Mouse (Mus musculus): ENCODE data around the gene Irf9. TPM values are rescaled to one million over a fixed set of nuclear protein-coding genes. Genes with fewer than 3 reads are reported as not detected.

Gene Irf9
- 100 to 1,000 TPM in 21 of 26 experiments, 10 to 100 TPM in 5; 91.7 to 186 (median 138) TPM for total RNA-seq (2018; cell fraction: chromatin; rRNA removed)
- total RNA-seq (2018; cell fraction: cytosol; rRNA removed), result 10 to 100 TPM; 48.9 to 92.5 (median 72.8) TPM
- 100 to 1,000 TPM in 19 of 26 experiments, 10 to 100 TPM in 7; 82.2 to 197 (median 115) TPM for total RNA-seq (2018; cell fraction: nucleus; rRNA removed)
- 57.2 to 69.1 TPM (median 61.1 TPM) in 3 replicates for polyA plus RNA-seq (2018)

DNA sequence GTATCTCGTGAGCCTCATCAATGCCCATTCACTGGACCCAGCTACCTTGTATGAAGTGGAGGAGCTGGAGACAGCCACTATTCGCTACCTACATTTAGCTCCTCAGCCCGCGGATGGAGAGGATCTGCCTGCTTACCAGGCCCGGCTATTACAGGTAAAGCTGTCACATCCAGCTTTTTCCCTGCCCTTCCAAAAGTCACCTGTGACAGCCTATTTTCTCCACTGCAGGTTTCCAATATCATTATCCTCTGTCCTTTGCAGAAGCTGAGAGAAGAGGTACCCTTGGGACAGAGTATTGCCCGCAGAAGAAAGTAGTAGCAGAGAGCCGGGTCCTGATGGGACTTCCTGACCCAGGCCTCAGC is at the start of gene Irf9:
Gene Irf9, plus strand, starts transcription at position 301 of the 362 bp plus-strand sequence.
- Histone ChIP-seq H3K36me3 (ENCODE audit: inconsistent target) (peaks cover 64% of the 10 kb centered on the region), H3K27ac (peak within 1 kb of the TSS; percentile 96), H3K79me2 (ENCODE audit: inconsistent target) (peaks cover 66% of the 10 kb centered on the region), H3K4me3 (ENCODE audit: inconsistent target) (peak within 1 kb of the TSS; percentile 79)
- WGBS (ENCODE audit: missing documents), result 54% methylated on average over 7 of the region's 7 CpGs

DNA sequence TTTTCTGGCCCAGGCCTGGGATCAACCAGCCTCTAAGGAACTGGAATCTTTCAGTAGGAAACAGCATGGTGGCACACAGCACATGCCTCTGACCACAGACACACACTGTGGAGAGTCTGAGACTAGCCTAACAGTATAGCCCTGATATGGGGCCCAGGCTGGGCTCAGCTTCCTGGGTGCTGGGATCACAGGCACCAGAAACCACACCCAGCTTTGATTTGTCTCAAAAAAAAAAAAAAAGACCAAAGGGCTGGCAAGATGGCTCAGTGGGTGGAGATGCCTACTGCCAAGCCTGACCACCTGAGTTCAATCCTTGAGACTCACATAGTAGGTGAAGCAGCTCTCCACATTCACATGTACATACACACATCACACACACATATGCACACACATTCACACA is 48.7 kb upstream of the Irf9 start:
- peaks cover 15% of the 10 kb centered on the region; the same call in 1 of the 2 replicates for H3K79me2 ChIP-seq (ENCODE audit: inconsistent target)
- H3K27ac ChIP-seq, result no peak overlapping the region
- peaks cover 3% of the 10 kb centered on the region; the same call in 1 of the 2 replicates for H3K36me3 ChIP-seq (ENCODE audit: inconsistent target)
- no peak overlapping the region for H3K4me3 ChIP-seq (ENCODE audit: inconsistent target)

DNA sequence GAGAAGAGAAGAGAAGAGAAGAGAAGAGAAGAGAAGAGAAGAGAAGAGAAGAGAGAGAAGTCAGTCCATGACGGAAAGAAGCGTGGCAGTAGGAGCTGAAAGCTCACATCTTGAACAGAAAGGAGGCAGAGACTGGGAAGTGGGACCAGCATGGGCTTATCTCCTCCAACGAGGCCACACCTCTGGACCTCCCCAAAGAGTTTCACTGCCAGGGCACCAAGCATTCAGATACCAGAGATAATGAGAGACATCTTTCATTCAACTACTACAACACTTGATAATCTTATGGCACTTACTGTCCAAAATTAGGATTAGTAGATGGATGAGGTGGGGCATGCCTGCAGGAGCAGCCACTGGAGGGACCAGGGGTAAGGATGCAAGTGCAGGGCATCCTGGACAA is 47.6 kb upstream of the Irf9 start:
- Histone ChIP-seq H3K27ac (no peak overlapping the region), H3K36me3 (ENCODE audit: inconsistent target) (no peaks in the 10 kb centered on the region)
- 82% methylated on average over 3 of the region's 3 CpGs for WGBS (ENCODE audit: missing documents)

DNA sequence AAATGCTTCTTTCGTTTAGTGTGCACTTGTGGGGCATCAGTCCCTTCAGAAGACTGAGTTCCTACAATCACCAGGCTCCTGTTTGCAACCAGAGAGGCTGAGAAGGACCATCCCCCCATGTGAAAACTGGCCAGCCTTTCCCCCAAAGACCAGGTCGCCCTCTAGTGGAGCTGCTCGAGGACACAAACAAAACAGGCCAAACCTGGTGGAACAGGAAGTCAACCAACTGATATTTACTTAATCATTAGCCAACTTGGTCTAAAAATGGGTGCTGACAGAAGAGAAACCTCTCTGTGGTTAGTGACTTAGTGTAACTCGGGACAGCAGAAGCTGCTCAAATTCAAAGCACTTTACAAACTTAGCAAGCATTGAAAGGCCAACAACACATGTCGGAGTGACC is 46.4 kb upstream of the Irf9 start:
- Histone ChIP-seq H3K4me3 (ENCODE audit: inconsistent target) (no peak overlapping the region), H3K27ac (peak overlapping the region; percentile 96), H3K79me2 (ENCODE audit: inconsistent target) (peaks cover 27% of the 10 kb centered on the region; the same call in 1 of the 2 replicates), H3K36me3 (ENCODE audit: inconsistent target) (no peaks in the 10 kb centered on the region)
- WGBS (ENCODE audit: missing documents), result 6% methylated on average over 5 of the region's 5 CpGs

More for the DNA sequence above, 47.6 kb upstream of the Irf9 start:
- no peak overlapping the region for H3K4me3 ChIP-seq (ENCODE audit: inconsistent target)
- peaks cover 15% of the 10 kb centered on the region; the same call in 1 of the 2 replicates for H3K79me2 ChIP-seq (ENCODE audit: inconsistent target)

DNA sequence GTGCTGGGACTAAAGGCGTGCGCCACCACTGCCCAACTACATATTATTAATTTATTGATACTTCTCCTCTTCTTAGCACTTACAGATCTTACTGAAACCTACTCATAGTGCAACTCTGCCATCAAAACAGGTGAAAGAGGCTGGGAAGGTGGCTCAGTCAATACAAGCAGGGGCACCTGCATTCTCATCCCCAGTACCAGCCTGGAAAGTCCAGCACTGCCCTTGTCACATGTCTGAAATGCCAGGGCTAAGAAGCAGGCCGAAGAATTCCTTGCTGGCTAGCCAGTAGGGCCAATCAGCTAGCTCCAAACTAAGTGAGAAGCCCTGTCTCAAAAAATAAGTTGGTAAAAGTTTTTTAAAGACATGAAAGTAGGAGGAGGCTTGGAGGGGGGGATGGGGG is 45.8 kb upstream of the Irf9 start:
- H3K4me3 ChIP-seq (ENCODE audit: inconsistent target), result no peak overlapping the region
- H3K36me3 ChIP-seq (ENCODE audit: inconsistent target), result 0 out of 2 replicates have a peak, but pooled peaks cover under 1% of the 10 kb centered on the region
- peaks cover 29% of the 10 kb centered on the region; the same call in 1 of the 2 replicates for H3K79me2 ChIP-seq (ENCODE audit: inconsistent target)
- WGBS (ENCODE audit: missing documents), result 83% methylated on average over 3 of the region's 3 CpGs
- H3K27ac ChIP-seq, result peak overlapping the region; percentile 96

DNA sequence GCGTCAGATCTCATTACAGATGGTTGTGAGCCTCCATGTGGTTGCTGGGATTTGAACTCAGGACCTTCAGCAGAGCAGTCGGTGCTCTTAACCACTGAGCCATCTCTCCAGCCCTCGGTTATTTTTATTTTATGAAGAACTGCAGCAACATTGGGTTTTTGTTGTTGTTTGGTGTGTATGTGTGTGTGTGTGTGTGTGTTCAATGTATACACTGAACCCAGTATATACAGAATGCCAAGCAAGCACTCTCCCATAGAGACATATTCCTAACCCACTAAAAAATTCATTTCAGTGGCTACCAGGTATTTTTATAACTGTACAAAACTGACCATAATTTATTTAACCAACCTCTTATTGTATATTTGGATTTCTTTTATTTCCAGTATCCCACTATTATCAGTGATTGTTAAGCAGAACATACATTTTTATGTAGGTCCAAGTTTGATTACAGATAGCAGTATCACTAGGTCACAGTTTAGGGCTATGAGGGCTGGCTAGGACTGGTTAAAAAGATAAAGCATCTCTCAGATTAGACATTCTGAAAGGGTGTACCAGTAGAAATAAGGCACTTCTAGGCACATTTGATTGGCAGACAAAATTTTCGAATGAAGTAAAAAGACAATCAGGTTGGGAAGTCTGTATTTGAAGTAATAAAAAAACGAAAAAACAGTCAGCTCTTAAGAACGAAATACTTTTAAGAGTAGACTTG is 44.5 kb upstream of the Irf9 start:
- H3K36me3 ChIP-seq (ENCODE audit: inconsistent target), result peaks cover 8% of the 10 kb centered on the region
- H3K27ac ChIP-seq, result peak overlapping the region; percentile 96
- 45% methylated on average over 6 of the region's 6 CpGs for WGBS (ENCODE audit: missing documents)
- H3K4me3 ChIP-seq (ENCODE audit: inconsistent target), result peak overlapping the region; percentile 89
- peaks cover 29% of the 10 kb centered on the region; the same call in 1 of the 2 replicates for H3K79me2 ChIP-seq (ENCODE audit: inconsistent target)

DNA sequence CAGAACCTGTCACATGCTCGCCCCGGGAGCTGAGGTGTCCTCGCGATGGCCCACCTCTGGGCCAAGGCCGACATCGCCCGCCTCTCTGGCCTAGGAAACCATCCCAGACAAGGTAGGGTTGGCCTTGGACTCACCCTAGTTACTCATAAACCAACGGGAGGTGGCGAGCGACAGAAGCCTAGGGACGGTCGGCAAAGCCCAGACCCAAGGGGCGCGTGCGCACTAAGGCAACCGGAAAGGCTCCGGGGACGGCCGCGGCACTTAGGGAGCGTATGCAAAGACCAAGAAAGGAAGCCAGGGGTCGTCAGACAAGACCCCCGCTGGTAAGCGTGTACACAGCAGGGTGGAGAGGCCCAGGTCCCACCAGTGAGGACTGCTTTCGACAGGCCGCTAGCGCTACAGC is 43.6 kb upstream of the Irf9 start, which contains the start of gene Dcaf11:
Gene Dcaf11, plus strand, starts transcription at position 208 of the 403 bp plus-strand sequence.
- H3K4me3 ChIP-seq (ENCODE audit: inconsistent target), result peak within 1 kb of the TSS; percentile 89
- H3K27ac ChIP-seq, result peak within 1 kb of the TSS; percentile 96
- H3K36me3 ChIP-seq (ENCODE audit: inconsistent target), result peaks cover 17% of the 10 kb centered on the region
- peaks cover 29% of the 10 kb centered on the region; the same call in 1 of the 2 replicates for H3K79me2 ChIP-seq (ENCODE audit: inconsistent target)
- under 1% methylated on average over 26 of the region's 27 CpGs for WGBS (ENCODE audit: missing documents)

DNA sequence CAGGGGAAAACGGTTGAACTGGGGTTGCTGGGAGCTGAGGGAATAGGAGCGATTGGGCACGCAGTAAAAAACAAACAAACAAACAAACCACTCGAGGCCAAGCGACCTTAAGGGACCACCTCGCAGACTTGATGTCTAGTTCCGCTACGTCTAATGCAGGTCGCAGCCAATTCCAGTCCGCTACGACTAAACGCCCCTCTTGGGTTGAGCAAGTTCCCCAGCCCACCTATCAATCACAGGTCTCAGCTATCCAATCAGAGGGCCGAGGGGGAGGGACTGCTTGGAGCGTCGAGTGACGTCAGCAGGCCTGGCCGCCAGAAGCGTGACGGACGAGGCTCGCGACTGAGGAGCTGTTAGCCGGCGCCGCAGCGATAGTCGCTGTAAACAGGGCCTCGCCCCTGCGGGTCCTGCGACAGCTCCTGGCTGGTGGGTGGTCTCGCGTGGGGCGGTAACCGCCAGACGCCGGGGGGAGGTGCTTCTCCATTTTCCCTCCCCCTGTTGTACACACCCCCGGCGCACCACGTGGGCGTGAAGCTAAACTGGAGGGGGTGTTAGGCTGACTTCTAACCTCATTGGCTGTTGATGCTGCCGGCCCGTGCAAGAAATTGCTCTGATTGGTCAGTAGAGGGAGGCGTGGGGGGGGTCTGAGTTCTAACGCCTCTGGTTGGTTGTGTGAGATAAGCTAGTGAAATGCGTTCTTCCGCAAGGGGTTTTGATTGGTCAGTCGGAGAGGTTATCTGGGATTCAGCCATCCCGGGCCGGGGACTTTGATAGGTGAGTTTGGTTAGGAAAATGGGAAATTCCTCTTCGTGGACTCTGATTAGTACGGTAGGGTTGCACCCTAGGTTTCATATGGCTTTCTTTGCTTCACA is 42.9 kb upstream of the Irf9 start, which contains the start of gene A730061H03Rik:
Gene A730061H03Rik, minus strand, starts transcription at position 205 of the 872 bp plus-strand sequence.
- Histone ChIP-seq H3K79me2 (ENCODE audit: inconsistent target) (peaks cover 29% of the 10 kb centered on the region; the same call in 1 of the 2 replicates), H3K4me3 (ENCODE audit: inconsistent target) (peak within 1 kb of the TSS; percentile 89), H3K36me3 (ENCODE audit: inconsistent target) (peaks cover 23% of the 10 kb centered on the region), H3K27ac (peak within 1 kb of the TSS; percentile 96)
- 2% methylated on average over 51 of the region's 51 CpGs for WGBS (ENCODE audit: missing documents)

DNA sequence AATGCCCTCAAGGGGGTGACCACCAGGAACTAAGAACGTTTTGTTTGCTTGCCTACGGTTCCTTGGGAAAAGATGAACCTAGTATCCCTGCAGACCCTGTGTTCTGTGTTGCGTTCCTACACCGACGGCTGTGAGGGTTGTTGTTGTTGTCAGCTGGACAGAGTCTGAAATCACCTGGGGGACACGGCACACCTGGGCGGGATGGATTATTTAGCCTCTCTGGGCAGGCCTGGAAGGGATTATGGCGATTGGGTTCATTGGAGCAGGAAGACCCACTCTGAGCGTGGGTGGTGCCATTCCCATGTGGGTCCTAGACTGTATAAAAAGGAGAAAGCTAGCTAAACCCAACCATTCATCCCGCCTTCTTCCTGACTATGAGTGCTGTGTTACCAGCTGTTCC is 41.5 kb upstream of the Irf9 start:
- no peak overlapping the region for H3K27ac ChIP-seq
- H3K79me2 ChIP-seq (ENCODE audit: inconsistent target), result peaks cover 29% of the 10 kb centered on the region; the same call in 1 of the 2 replicates
- peaks cover 37% of the 10 kb centered on the region for H3K36me3 ChIP-seq (ENCODE audit: inconsistent target)
- 98% methylated on average over 10 of the region's 10 CpGs for WGBS (ENCODE audit: missing documents)
- H3K4me3 ChIP-seq (ENCODE audit: inconsistent target), result no peak overlapping the region

DNA sequence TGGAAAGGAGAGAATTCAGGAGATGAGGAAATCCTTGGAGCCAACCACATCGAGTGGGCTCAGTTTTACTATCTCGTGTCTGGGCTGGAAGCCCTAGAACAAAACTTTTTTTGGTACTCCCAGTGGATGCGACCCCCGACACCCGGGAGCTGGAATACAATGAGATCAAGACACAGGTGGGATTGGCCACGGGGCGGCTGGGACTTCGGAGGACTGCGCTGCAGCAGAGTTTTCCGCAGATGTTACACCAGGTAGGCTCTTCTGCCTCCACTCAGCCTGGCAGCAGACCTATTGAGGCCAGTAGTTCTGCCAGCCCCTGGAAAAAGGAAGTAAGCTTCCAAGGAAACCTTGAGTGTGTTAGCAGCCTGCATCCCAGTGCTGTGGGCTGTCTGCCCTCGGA is 40.1 kb upstream of the Irf9 start:
- H3K36me3 ChIP-seq (ENCODE audit: inconsistent target), result peaks cover 51% of the 10 kb centered on the region
- peaks cover 26% of the 10 kb centered on the region; the same call in 1 of the 2 replicates for H3K79me2 ChIP-seq (ENCODE audit: inconsistent target)
- WGBS (ENCODE audit: missing documents), result 93% methylated on average over 11 of the region's 11 CpGs

DNA sequence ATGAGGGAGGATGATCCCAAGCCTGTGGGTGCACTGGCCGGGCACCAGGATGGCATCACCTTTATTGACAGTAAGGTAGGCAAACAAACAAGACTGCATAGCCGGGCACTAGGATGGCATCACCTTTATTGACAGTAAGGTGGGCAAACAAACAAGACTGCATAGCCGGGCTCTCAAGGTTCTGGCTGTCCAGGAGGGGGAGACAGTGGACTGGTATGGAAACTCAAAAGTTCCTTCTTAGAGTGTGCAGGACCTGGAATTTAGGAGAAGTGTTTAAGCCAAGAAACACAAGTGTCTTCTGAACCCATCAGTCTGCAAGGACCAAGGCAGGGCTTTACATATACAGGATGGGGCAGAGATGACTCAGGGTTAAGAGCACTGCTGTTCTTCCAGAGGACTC is 37.6 kb upstream of the Irf9 start:
- WGBS (ENCODE audit: missing documents), result 96% methylated on average over 3 of the region's 3 CpGs
- no peak overlapping the region for H3K27ac ChIP-seq
- peaks cover 14% of the 10 kb centered on the region; the same call in 1 of the 2 replicates for H3K79me2 ChIP-seq (ENCODE audit: inconsistent target)
- H3K36me3 ChIP-seq (ENCODE audit: inconsistent target), result peaks cover 68% of the 10 kb centered on the region
- no peak overlapping the region for H3K4me3 ChIP-seq (ENCODE audit: inconsistent target)

More for the DNA sequence above, 40.1 kb upstream of the Irf9 start:
- Histone ChIP-seq H3K27ac (no peak overlapping the region), H3K4me3 (ENCODE audit: inconsistent target) (no peak overlapping the region)

DNA sequence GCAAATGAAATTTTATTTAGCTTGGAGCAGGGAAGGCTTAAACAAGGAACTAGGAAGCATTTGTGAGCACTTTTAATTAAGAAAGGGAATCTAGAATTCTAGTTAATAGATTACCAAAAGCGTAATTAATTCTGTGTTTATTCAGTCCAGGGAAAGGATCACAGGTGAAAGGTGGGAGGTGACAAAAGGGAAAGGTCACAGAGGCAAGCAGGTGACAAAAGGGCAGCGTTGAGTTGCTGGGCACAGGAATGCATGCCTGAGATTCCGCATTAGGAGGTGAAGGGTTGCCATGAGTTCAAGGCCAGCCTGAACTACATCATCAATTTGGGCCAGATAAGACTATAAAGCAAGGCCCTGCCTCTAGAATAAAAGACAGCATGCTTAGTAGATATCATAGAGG is 35.9 kb upstream of the Irf9 start:
- peaks cover 68% of the 10 kb centered on the region for H3K36me3 ChIP-seq (ENCODE audit: inconsistent target)
- H3K79me2 ChIP-seq (ENCODE audit: inconsistent target), result no peaks in the 10 kb centered on the region
- H3K4me3 ChIP-seq (ENCODE audit: inconsistent target), result no peak overlapping the region
- H3K27ac ChIP-seq, result no peak overlapping the region
- 93% methylated on average over 3 of the region's 3 CpGs for WGBS (ENCODE audit: missing documents)

DNA sequence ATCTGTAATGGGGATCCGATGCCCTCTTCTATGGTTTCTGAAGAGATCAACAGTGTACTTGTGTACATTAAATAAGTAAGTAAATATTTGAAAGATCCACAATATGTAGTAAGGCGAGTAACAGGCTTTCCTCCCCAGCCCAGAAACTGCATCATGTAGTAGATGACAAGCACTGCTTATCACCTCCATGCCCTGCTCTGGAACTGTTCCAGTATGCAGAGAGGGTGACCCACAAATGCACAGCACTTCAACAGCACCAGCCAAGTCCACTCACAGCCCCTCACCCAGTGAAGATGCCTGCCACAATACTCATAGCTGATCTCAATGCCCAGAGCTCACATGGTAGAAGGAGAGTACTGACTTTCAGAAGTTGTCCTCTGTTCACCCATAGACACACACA is 32.8 kb upstream of the Irf9 start:
- Histone ChIP-seq H3K79me2 (ENCODE audit: inconsistent target) (no peaks in the 10 kb centered on the region), H3K27ac (no peak overlapping the region), H3K4me3 (ENCODE audit: inconsistent target) (no peak overlapping the region), H3K36me3 (ENCODE audit: inconsistent target) (peaks cover 44% of the 10 kb centered on the region)
- WGBS (ENCODE audit: missing documents), result 96% methylated on average over 2 of the region's 2 CpGs

DNA sequence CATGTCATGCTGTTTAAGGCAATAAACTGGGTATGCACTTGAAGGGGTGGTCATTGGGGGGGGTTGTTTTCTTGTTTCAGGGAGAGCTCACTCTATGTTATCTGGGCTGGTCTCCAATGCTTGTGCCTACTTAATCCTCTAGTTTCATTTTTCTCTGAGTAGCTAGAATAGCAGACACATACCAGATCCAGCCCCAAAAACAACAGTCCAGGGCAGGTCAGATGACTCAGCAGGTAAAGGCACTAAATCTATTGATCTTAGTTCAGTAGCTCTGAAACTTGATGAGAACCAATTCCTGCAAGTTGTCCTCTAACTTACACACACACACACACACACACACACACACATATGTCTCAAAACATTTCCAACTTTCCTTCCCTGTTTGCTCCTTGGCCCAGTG is 31.6 kb upstream of the Irf9 start:
- Histone ChIP-seq H3K4me3 (ENCODE audit: inconsistent target) (no peak overlapping the region), H3K27ac (no peak overlapping the region), H3K79me2 (ENCODE audit: inconsistent target) (no peaks in the 10 kb centered on the region), H3K36me3 (ENCODE audit: inconsistent target) (peaks cover 32% of the 10 kb centered on the region)
